Mouse (Mus musculus): Measurements from ENCODE around the gene Fbxo36. TPM values are rescaled to one million over a fixed set of nuclear protein-coding genes. Genes with fewer than 3 reads are reported as not detected.

The Fbxo36 gene
- polyA plus RNA-seq, 1 experiment from 2014 or later: 10.2 TPM

DNA sequence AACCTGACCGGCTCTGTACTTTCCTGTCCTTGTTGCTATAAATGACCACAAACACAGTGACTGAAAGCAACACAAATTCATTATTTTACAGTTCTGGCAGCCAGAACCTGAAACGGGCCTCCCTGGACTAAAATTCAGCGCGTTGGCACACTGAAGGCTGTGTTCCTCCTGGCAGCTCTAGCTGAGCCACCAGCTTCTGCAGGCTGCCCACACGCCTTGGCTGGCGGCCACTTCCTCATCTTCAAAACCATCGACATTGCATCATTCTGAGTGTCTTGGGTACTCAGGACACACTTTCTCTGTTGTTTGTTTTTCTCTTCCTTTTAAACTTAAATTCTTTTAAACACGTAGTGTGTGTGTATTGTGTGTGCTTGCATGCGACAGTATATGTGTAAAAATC lies 96.0 kb downstream of the Fbxo36 start:
- WGBS: 45% methylated on average over 9 of the region's 9 CpGs
- Histone ChIP-seq H3K9ac (ENCODE audit: low read depth, low read length) (no peak overlapping the region), H3K4me1 (replicated peaks; ENCODE audit: control insufficient read depth, insufficient read depth, low read length) (no peaks in the 10 kb centered on the region), H3K9me3 (ENCODE audit: control insufficient read depth, low read length) (no peaks in the 10 kb centered on the region), H3K27me3 (replicated peaks; ENCODE audit: control insufficient read depth, insufficient read depth, low read length) (peaks cover 28% of the 10 kb centered on the region), H3K36me3 (ENCODE audit: control insufficient read depth, insufficient read depth, low read length) (no peaks in the 10 kb centered on the region), H3K27ac (ENCODE audit: low read depth, low read length) (no peak overlapping the region), H3K4me2 (no peak overlapping the region), H3K4me3 (ENCODE audit: low read depth, low read length) (no peak overlapping the region)
- no peak for ATAC-seq (replicated peaks; ENCODE audit: low FRiP score)
- no peak for DNase-seq (ENCODE audit: low spot score)

DNA sequence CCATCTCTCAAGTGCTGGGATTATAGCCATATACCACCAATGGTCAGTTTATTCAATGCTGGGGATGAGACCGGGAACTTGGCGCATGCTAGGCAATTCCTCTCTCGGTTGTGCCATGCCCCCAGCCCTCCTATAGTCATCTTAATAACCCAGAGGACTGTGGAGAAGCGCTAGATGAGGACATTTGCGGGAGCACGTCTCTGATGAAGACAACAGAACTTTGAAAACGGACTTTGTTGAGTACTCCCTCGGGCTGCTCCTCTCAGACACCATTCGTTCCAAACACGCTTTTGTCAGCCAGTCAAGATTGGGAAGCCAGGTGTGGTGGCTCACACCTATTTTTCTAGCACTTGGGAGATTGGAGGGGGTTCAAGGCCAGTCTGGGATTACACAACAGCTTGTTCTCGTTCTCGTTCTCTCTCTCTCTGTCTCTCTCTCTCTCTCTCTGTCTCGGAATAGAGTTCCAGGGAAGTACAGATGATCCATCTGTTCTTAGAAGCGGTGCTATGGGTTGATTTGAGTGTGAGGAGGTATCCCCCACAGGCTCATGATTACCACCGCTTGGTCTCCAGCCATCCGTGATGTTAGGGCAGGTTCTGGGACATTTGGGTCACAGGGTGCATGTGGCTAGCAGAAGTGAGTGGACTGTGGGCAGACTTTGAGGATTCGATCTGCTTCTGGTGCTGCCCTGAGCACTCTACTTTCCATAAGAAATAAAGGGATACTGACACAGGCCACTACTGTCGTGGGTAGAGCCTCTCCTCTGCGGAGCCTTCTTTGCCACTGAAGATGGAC lies 97.3 kb downstream of the Fbxo36 start:
- peaks cover 28% of the 10 kb centered on the region for H3K27me3 ChIP-seq (replicated peaks; ENCODE audit: control insufficient read depth, insufficient read depth, low read length)
- ATAC-seq (replicated peaks; ENCODE audit: low FRiP score): no peak
- no peaks in the 10 kb centered on the region for H3K9me3 ChIP-seq (ENCODE audit: control insufficient read depth, low read length)
- WGBS: 86% methylated on average over 19 of the region's 19 CpGs
- H3K27ac ChIP-seq (ENCODE audit: low read depth, low read length): no peak overlapping the region
- no peaks in the 10 kb centered on the region for H3K4me1 ChIP-seq (replicated peaks; ENCODE audit: control insufficient read depth, insufficient read depth, low read length)
- no peaks in the 10 kb centered on the region for H3K36me3 ChIP-seq (ENCODE audit: control insufficient read depth, insufficient read depth, low read length)
- H3K9ac ChIP-seq (ENCODE audit: low read depth, low read length): no peak overlapping the region
- no peak for DNase-seq (ENCODE audit: low spot score)
- no peak overlapping the region for H3K4me2 ChIP-seq
- no peak overlapping the region for H3K4me3 ChIP-seq (ENCODE audit: low read depth, low read length)

- DNase-seq (ENCODE audit: low spot score) (no peak), ATAC-seq (replicated peaks; ENCODE audit: low FRiP score) (no peak)
- Histone ChIP-seq H3K9me3 (ENCODE audit: control insufficient read depth, low read length) (no peaks in the 10 kb centered on the region), H3K36me3 (ENCODE audit: control insufficient read depth, insufficient read depth, low read length) (no peaks in the 10 kb centered on the region), H3K4me2 (no peak overlapping the region), H3K27me3 (replicated peaks; ENCODE audit: control insufficient read depth, insufficient read depth, low read length) (peaks cover 17% of the 10 kb centered on the region), H3K4me3 (ENCODE audit: low read depth, low read length) (no peak overlapping the region), H3K27ac (ENCODE audit: low read depth, low read length) (no peak overlapping the region), H3K4me1 (replicated peaks; ENCODE audit: control insufficient read depth, insufficient read depth, low read length) (no peaks in the 10 kb centered on the region), H3K9ac (ENCODE audit: low read depth, low read length) (no peak overlapping the region)
- WGBS: 75% methylated on average over 4 of the region's 4 CpGs
These were observed 99.8 kb downstream of the Fbxo36 start for GRCm38 (mm10) chr1:84939466-84939865.

- no peaks in the 10 kb centered on the region for H3K9me3 ChIP-seq (ENCODE audit: control insufficient read depth, low read length)
- no peak for DNase-seq (ENCODE audit: low spot score)
- no peak for ATAC-seq (replicated peaks; ENCODE audit: low FRiP score)
- H3K9ac ChIP-seq (ENCODE audit: low read depth, low read length): no peak overlapping the region
- H3K4me1 ChIP-seq (replicated peaks; ENCODE audit: control insufficient read depth, insufficient read depth, low read length): no peaks in the 10 kb centered on the region
- H3K4me3 ChIP-seq (ENCODE audit: low read depth, low read length): no peak overlapping the region
- H3K27ac ChIP-seq (ENCODE audit: low read depth, low read length): no peak overlapping the region
- no peaks in the 10 kb centered on the region for H3K36me3 ChIP-seq (ENCODE audit: control insufficient read depth, insufficient read depth, low read length)
- WGBS: 85% methylated on average over 2 of the region's 2 CpGs
- peaks cover 8% of the 10 kb centered on the region for H3K27me3 ChIP-seq (replicated peaks; ENCODE audit: control insufficient read depth, insufficient read depth, low read length)
- H3K4me2 ChIP-seq: no peak overlapping the region
These were observed 100.7 kb downstream of the Fbxo36 start for GRCm38 (mm10) chr1:84940322-84940721.

GRCm38 (mm10) chr1:84942666-84943065 lies 103.0 kb downstream of the Fbxo36 start:
- DNase-seq (ENCODE audit: low spot score): no peak
- Histone ChIP-seq H3K4me2 (no peak overlapping the region), H3K27ac (ENCODE audit: low read depth, low read length) (no peak overlapping the region), H3K9me3 (ENCODE audit: control insufficient read depth, low read length) (no peaks in the 10 kb centered on the region), H3K4me1 (replicated peaks; ENCODE audit: control insufficient read depth, insufficient read depth, low read length) (no peaks in the 10 kb centered on the region), H3K36me3 (ENCODE audit: control insufficient read depth, insufficient read depth, low read length) (no peaks in the 10 kb centered on the region), H3K27me3 (replicated peaks; ENCODE audit: control insufficient read depth, insufficient read depth, low read length) (no peaks in the 10 kb centered on the region), H3K4me3 (ENCODE audit: low read depth, low read length) (no peak overlapping the region), H3K9ac (ENCODE audit: low read depth, low read length) (no peak overlapping the region)
- no peak for ATAC-seq (replicated peaks; ENCODE audit: low FRiP score)

DNA sequence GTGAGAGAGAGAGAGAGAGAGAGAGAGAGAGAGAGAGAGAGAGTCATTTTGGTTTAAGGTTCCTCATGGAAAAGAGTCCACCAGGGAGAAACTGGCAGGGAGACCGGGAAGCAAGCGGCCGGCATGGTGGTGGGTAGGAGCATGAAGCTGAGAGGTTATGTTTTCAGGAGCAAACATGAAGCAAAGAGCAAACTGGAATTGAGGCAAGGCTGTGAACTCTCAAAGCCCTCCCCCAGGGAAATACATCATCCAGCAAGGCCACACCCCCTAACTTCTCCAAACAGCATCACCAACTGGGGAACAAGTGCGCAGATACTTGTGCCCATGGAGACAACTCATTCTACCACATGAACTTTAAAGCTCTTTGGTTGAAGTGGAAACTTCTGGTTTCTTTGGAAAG lies 103.9 kb downstream of the Fbxo36 start:
- H3K4me1 ChIP-seq (replicated peaks; ENCODE audit: control insufficient read depth, insufficient read depth, low read length): no peaks in the 10 kb centered on the region
- no peak overlapping the region for H3K4me3 ChIP-seq (ENCODE audit: low read depth, low read length)
- no peak for ATAC-seq (replicated peaks; ENCODE audit: low FRiP score)
- H3K27ac ChIP-seq (ENCODE audit: low read depth, low read length): no peak overlapping the region
- 91% methylated on average over 4 of the region's 4 CpGs for WGBS
- H3K9me3 ChIP-seq (ENCODE audit: control insufficient read depth, low read length): no peaks in the 10 kb centered on the region
- H3K9ac ChIP-seq (ENCODE audit: low read depth, low read length): no peak overlapping the region
- H3K36me3 ChIP-seq (ENCODE audit: control insufficient read depth, insufficient read depth, low read length): no peaks in the 10 kb centered on the region
- H3K27me3 ChIP-seq (replicated peaks; ENCODE audit: control insufficient read depth, insufficient read depth, low read length): no peaks in the 10 kb centered on the region
- no peak for DNase-seq (ENCODE audit: low spot score)
- H3K4me2 ChIP-seq: no peak overlapping the region

GRCm38 (mm10) chr1:84945950-84946349 lies 106.3 kb downstream of the Fbxo36 start:
- ATAC-seq (replicated peaks; ENCODE audit: low FRiP score) (no peak), DNase-seq (ENCODE audit: low spot score) (no peak)
- Histone ChIP-seq H3K27me3 (replicated peaks; ENCODE audit: control insufficient read depth, insufficient read depth, low read length) (no peaks in the 10 kb centered on the region), H3K36me3 (ENCODE audit: control insufficient read depth, insufficient read depth, low read length) (no peaks in the 10 kb centered on the region), H3K9ac (ENCODE audit: low read depth, low read length) (no peak overlapping the region), H3K9me3 (ENCODE audit: control insufficient read depth, low read length) (no peaks in the 10 kb centered on the region), H3K4me2 (no peak overlapping the region), H3K27ac (ENCODE audit: low read depth, low read length) (no peak overlapping the region), H3K4me1 (replicated peaks; ENCODE audit: control insufficient read depth, insufficient read depth, low read length) (no peaks in the 10 kb centered on the region), H3K4me3 (ENCODE audit: low read depth, low read length) (no peak overlapping the region)
- 77% methylated on average over 3 of the region's 3 CpGs for WGBS

GRCm38 (mm10) chr1:84947390-84947789 lies 107.7 kb downstream of the Fbxo36 start:
- no peak overlapping the region for H3K9ac ChIP-seq (ENCODE audit: low read depth, low read length)
- no peaks in the 10 kb centered on the region for H3K36me3 ChIP-seq (ENCODE audit: control insufficient read depth, insufficient read depth, low read length)
- H3K9me3 ChIP-seq (ENCODE audit: control insufficient read depth, low read length): no peaks in the 10 kb centered on the region
- ATAC-seq (replicated peaks; ENCODE audit: low FRiP score) (no peak), DNase-seq (ENCODE audit: low spot score) (no peak)
- 68% methylated on average over 2 of the region's 2 CpGs for WGBS
- no peaks in the 10 kb centered on the region for H3K27me3 ChIP-seq (replicated peaks; ENCODE audit: control insufficient read depth, insufficient read depth, low read length)
- no peak overlapping the region for H3K4me2 ChIP-seq
- H3K4me1 ChIP-seq (replicated peaks; ENCODE audit: control insufficient read depth, insufficient read depth, low read length): no peaks in the 10 kb centered on the region
- no peak overlapping the region for H3K27ac ChIP-seq (ENCODE audit: low read depth, low read length)
- no peak overlapping the region for H3K4me3 ChIP-seq (ENCODE audit: low read depth, low read length)

Data from liver, embryonic 11.5 days (tissue).